Mouse (Mus musculus): ENCODE data around the gene Rpl14. TPM values are rescaled to one million over a fixed set of nuclear protein-coding genes. Genes with fewer than 3 reads are reported as not detected.

Gene Rpl14
- polyA plus RNA-seq, 1 experiment from 2014 or later, result 722 TPM

DNA sequence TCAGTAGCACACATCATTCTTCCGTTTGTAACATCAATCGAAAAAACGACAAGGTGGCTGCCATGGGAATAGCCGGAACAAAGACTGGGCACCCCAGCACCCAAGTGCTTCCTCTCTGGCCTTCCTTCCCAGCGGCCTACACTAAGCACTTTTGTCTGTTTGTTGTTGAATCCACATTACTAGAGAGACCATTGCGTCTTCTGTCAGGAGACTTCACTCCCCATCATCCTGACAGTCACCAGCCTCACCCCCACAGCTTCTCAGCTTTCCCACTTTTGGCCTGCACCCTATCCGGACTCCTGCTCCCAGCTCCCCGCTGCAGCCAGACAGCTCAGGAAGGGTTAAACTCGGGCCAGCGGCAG lies 48.1 kb downstream of the Rpl14 start:
- Histone ChIP-seq H3K9ac (no peak overlapping the region), H3K4me3 (no peak overlapping the region), H3K4me1 (no peaks in the 10 kb centered on the region), H3K36me3 (no peaks in the 10 kb centered on the region), H3K27ac (no peak overlapping the region), H3K4me2 (peak overlapping the region; percentile 48), H3K9me3 (replicated peaks) (no peaks in the 10 kb centered on the region), H3K27me3 (replicated peaks) (peaks cover 24% of the 10 kb centered on the region)
- 19% methylated on average over 10 of the region's 10 CpGs for WGBS (ENCODE audit: insufficient replicate concordance)
- no peak for ATAC-seq

GRCm38 (mm10) chr9:120619709-120620408 lies 48.6 kb downstream of the Rpl14 start:
- Histone ChIP-seq H3K4me2 (peak overlapping the region; percentile 48), H3K36me3 (no peaks in the 10 kb centered on the region), H3K9ac (no peak overlapping the region), H3K9me3 (replicated peaks) (no peaks in the 10 kb centered on the region), H3K4me3 (no peak overlapping the region), H3K27ac (no peak overlapping the region), H3K27me3 (replicated peaks) (peaks cover 24% of the 10 kb centered on the region), H3K4me1 (no peaks in the 10 kb centered on the region)
- WGBS (ENCODE audit: insufficient replicate concordance), result 15% methylated on average over 26 of the region's 26 CpGs
- no peak for ATAC-seq

DNA sequence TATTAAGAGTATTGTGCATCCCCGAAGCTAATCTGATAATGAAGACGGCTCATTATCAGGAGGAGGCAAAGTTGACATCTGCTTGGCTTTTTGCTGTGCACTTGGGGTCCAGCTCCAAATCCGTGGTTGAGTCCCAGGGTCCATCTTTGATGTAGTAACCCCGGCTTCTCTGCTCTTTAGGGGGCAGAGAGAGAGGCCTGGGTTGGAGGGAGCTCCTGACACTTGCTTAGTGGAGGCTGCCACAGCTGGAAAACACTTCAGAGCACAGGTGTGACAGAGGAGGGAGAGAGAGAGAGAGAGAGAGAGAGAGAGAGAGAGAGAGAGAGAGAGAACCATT lies 49.1 kb downstream of the Rpl14 start:
- no peaks in the 10 kb centered on the region for H3K36me3 ChIP-seq
- ATAC-seq, result no peak
- H3K27ac ChIP-seq, result no peak overlapping the region
- H3K4me2 ChIP-seq, result no peak overlapping the region
- H3K4me1 ChIP-seq, result no peaks in the 10 kb centered on the region
- no peak overlapping the region for H3K9ac ChIP-seq
- no peak overlapping the region for H3K4me3 ChIP-seq
- H3K27me3 ChIP-seq (replicated peaks), result peaks cover 24% of the 10 kb centered on the region
- 21% methylated on average over 4 of the region's 4 CpGs for WGBS (ENCODE audit: insufficient replicate concordance)
- H3K9me3 ChIP-seq (replicated peaks), result no peaks in the 10 kb centered on the region

Other genes with a start within 250 kb of the Rpl14 start
- 110 and 116 TPM in 2 replicates for gene Eif1b, start 79.2 kb upstream of the Rpl14 start, polyA plus RNA-seq (2016; fragmentation: Nextera tagmentation; extraction: Ambion mirVana)
- 0.05 TPM in 1 of 2 replicates, not detected in the other for gene Entpd3, start 31.6 kb upstream of the Rpl14 start, polyA plus RNA-seq (2016; fragmentation: Nextera tagmentation; extraction: Ambion mirVana)

Measured in liver, embryonic 12.5 days (tissue).